Comparison of ENCODE assay signal across 9 mouse cellular contexts in the genomic region with DNA sequence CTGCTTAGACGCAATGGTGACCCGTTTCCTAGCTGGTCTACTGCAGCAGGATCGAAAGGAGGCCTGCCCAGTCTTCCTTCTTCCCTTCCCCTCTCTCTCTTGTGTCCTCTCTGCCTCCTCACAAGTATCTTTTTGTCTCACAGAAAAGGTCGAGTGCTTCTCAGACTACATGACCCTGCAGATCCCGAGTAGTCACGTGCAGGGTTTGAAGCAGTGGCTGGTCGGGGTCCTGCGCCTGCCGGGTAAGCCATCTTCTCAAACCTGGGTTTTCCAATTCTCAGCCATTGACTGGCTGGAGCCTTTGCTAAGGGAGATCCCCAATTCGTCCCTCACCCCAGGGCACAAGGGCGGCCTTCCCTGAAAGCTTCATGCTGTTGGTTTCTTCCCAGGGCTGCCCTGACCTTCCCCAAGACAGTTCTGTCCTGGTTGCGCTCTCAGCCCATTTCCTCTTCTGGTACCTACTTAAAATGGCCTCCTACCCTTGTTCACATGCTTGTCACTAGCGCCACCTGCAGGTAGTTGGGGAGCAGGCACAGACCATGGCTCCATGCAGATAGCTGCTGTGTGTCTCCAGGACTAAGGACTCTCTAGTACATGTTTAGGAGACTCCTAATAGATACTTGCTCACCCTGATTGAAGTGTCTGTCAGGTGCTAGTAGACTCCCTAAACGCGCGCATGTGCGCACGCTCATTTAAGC. TPM values are rescaled to one million over a fixed set of nuclear protein-coding genes. Genes with fewer than 3 reads are reported as not detected.
DNase-seq lines count a peak whose midpoint lies in the region; ATAC-seq lines count a peak whose summit lies in the region.
"Had no signal": no experiment of that assay in that cellular context is flagged by ENCODE, and none has a peak within 500 bp of the region (broad histone marks: within the 10 kb centered on the region; RNA-seq: fewer than 3 reads in every experiment).

No protein-coding gene starts in this region.

- no peak overlapping the region for H3K9ac ChIP-seq in hindbrain, embryonic 13.5 days
- H3K9ac ChIP-seq in lung, embryonic 16.5 days (ENCODE audit: low read length), result no peak overlapping the region
- no peak overlapping the region for H3K9ac ChIP-seq in midbrain, embryonic 15.5 days
- H3K9ac ChIP-seq: embryonic facial prominence, embryonic 15.5 days had no signal

- no peak overlapping the region for H3K4me2 ChIP-seq in hindbrain, embryonic 13.5 days
- no peak overlapping the region for H3K4me2 ChIP-seq in lung, embryonic 16.5 days (ENCODE audit: low read depth, low read length)
- H3K4me2 ChIP-seq in midbrain, embryonic 15.5 days, result no peak overlapping the region
- H3K4me2 ChIP-seq: embryonic facial prominence, embryonic 15.5 days had no signal

- H3K4me3 ChIP-seq in hindbrain, embryonic 10.5 days, result no peak overlapping the region
- no peak overlapping the region for H3K4me3 ChIP-seq in hindbrain, embryonic 13.5 days
- no peak overlapping the region for H3K4me3 ChIP-seq in lung, embryonic 16.5 days (ENCODE audit: low read length)
- no peak overlapping the region for H3K4me3 ChIP-seq in midbrain, embryonic 15.5 days
- H3K4me3 ChIP-seq: embryonic facial prominence, embryonic 15.5 days had no signal

- peaks cover 8% of the 10 kb centered on the region for H3K4me1 ChIP-seq in hindbrain, embryonic 10.5 days (replicated peaks)
- peaks cover 17% of the 10 kb centered on the region; the same call in 1 of the 2 replicates for H3K4me1 ChIP-seq in hindbrain, embryonic 13.5 days (replicated peaks)
- no peaks in the 10 kb centered on the region for H3K4me1 ChIP-seq in lung, embryonic 16.5 days (replicated peaks; ENCODE audit: control insufficient read depth, insufficient read depth, low read length)
- H3K4me1 ChIP-seq in midbrain, embryonic 15.5 days, result no peaks in the 10 kb centered on the region
- H3K4me1 ChIP-seq: embryonic facial prominence, embryonic 15.5 days had no signal

- 87% methylated on average over 18 of the region's 18 CpGs for WGBS in hindbrain, embryonic 10.5 days
- WGBS in hindbrain, embryonic 13.5 days, result 88% methylated on average over 18 of the region's 18 CpGs
- 80% methylated on average over 18 of the region's 18 CpGs for WGBS in lung, embryonic 16.5 days
- 88% methylated on average over 18 of the region's 18 CpGs for WGBS in midbrain, embryonic 15.5 days

- no peak overlapping the region for H3K27ac ChIP-seq in hindbrain, embryonic 10.5 days
- no peak overlapping the region for H3K27ac ChIP-seq in hindbrain, embryonic 13.5 days
- H3K27ac ChIP-seq in lung, embryonic 16.5 days (ENCODE audit: low read length), result no peak overlapping the region
- H3K27ac ChIP-seq in midbrain, embryonic 15.5 days, result no peak overlapping the region
- H3K27ac ChIP-seq: embryonic facial prominence, embryonic 15.5 days had no signal

- H3K27me3 ChIP-seq in hindbrain, embryonic 10.5 days (ENCODE audit: insufficient read depth, poor library complexity, severe bottlenecking), result peaks cover 4% of the 10 kb centered on the region; the same call in 1 of the 2 replicates
- 0 out of 2 replicates have a peak, but pooled peaks cover 9% of the 10 kb centered on the region for H3K27me3 ChIP-seq in hindbrain, embryonic 13.5 days
- no peaks in the 10 kb centered on the region for H3K27me3 ChIP-seq in lung, embryonic 16.5 days (ENCODE audit: control insufficient read depth, insufficient read depth, low read depth, low read length)
- no peaks in the 10 kb centered on the region for H3K27me3 ChIP-seq in midbrain, embryonic 15.5 days (replicated peaks)
- H3K27me3 ChIP-seq: embryonic facial prominence, embryonic 15.5 days had no signal

- H3K9me3 ChIP-seq in hindbrain, embryonic 10.5 days, result peaks cover 7% of the 10 kb centered on the region
- no peaks in the 10 kb centered on the region for H3K9me3 ChIP-seq in hindbrain, embryonic 13.5 days
- H3K9me3 ChIP-seq in lung, embryonic 16.5 days (ENCODE audit: control insufficient read depth, low read length), result no peaks in the 10 kb centered on the region; the same call in 1 of the 2 replicates
- no peaks in the 10 kb centered on the region for H3K9me3 ChIP-seq in midbrain, embryonic 15.5 days
- H3K9me3 ChIP-seq: embryonic facial prominence, embryonic 15.5 days had no signal

- DNase-seq in hindbrain, embryonic 10.5 days (ENCODE audit: low spot score), result peak; percentile 32
- DNase-seq in B cell, adult 2 months, result peak; percentile 13 to 28
- DNase-seq in ZHBTc4 (ENCODE audit: low read depth, low spot score), result peak; percentile 94
- peak; percentile 84 for DNase-seq in thymus, postnatal 4 days

- no peaks in the 10 kb centered on the region for H3K36me3 ChIP-seq in hindbrain, embryonic 10.5 days
- H3K36me3 ChIP-seq in hindbrain, embryonic 13.5 days, result no peaks in the 10 kb centered on the region
- no peaks in the 10 kb centered on the region for H3K36me3 ChIP-seq in lung, embryonic 16.5 days (ENCODE audit: control insufficient read depth, insufficient read depth, low read length)
- no peaks in the 10 kb centered on the region for H3K36me3 ChIP-seq in midbrain, embryonic 15.5 days (replicated peaks)
- H3K36me3 ChIP-seq: embryonic facial prominence, embryonic 15.5 days had no signal

- no peak for ATAC-seq in hindbrain, embryonic 13.5 days (ENCODE audit: low FRiP score)
- ATAC-seq in erythroblast, adult 5-6 weeks (replicated peaks; ENCODE audit: low FRiP score, poor library complexity, severe bottlenecking), result peak; percentile 75
- 0 out of 2 replicates have a peak, but pooled peaks have one; percentile 26 for ATAC-seq in lung, embryonic 16.5 days (ENCODE audit: low read depth)
- no peak for ATAC-seq in midbrain, embryonic 15.5 days (replicated peaks)

RNA-seq across cellular contexts. Expression of a gene that starts 11.7 kb away (rescaled TPM):
- polyA plus RNA-seq in hindbrain, embryonic 10.5 days (2016; fragmentation: Nextera tagmentation; extraction: Ambion mirVana), result not detected in 2 replicates
- polyA plus RNA-seq in hindbrain, embryonic 13.5 days (2015; fragmentation: Nextera tagmentation; extraction: Ambion mirVana), result not detected in 2 replicates
- not detected in 2 replicates for total RNA-seq in erythroblast, adult 5-6 weeks (2015; ENCODE audit: low replicate concordance)
- not detected in 2 replicates for total RNA-seq in erythroblast, adult 5-6 weeks (2017; ENCODE audit: low replicate concordance)
- not detected in 2 replicates for polyA plus RNA-seq in lung, embryonic 16.5 days (2015; fragmentation: Nextera tagmentation; extraction: Ambion mirVana)
- polyA plus RNA-seq in midbrain, embryonic 15.5 days (2015; fragmentation: Nextera tagmentation; extraction: Ambion mirVana), result not detected in 2 replicates
- polyA plus RNA-seq: embryonic facial prominence, embryonic 15.5 days had no signal

RNA-seq across cellular contexts. Expression of a gene that starts 28.0 kb away (rescaled TPM):
- 302 and 421 TPM in 2 replicates for polyA plus RNA-seq in hindbrain, embryonic 10.5 days (2016; fragmentation: Nextera tagmentation; extraction: Ambion mirVana)
- 238 and 243 TPM in 2 replicates for polyA plus RNA-seq in hindbrain, embryonic 13.5 days (2015; fragmentation: Nextera tagmentation; extraction: Ambion mirVana)
- 83.6 and 89.4 TPM in 2 replicates for total RNA-seq in erythroblast, adult 5-6 weeks (2015; ENCODE audit: low replicate concordance)
- 112 and 199 TPM in 2 replicates for total RNA-seq in erythroblast, adult 5-6 weeks (2017; ENCODE audit: low replicate concordance)
- 320 and 367 TPM in 2 replicates for polyA plus RNA-seq in lung, embryonic 16.5 days (2015; fragmentation: Nextera tagmentation; extraction: Ambion mirVana)
- polyA plus RNA-seq in midbrain, embryonic 15.5 days (2015; fragmentation: Nextera tagmentation; extraction: Ambion mirVana), result 182 and 185 TPM in 2 replicates

RNA-seq across cellular contexts. Expression of a gene that starts 52.5 kb away (rescaled TPM):
- polyA plus RNA-seq in hindbrain, embryonic 10.5 days (2016; fragmentation: Nextera tagmentation; extraction: Ambion mirVana), result 0.09 TPM in 1 of 2 replicates, not detected in the other
- polyA plus RNA-seq in hindbrain, embryonic 13.5 days (2015; fragmentation: Nextera tagmentation; extraction: Ambion mirVana), result 0.18 and 0.47 TPM in 2 replicates
- not detected in 2 replicates for total RNA-seq in erythroblast, adult 5-6 weeks (2015; ENCODE audit: low replicate concordance)
- total RNA-seq in erythroblast, adult 5-6 weeks (2017; ENCODE audit: low replicate concordance), result 0.28 TPM in 1 of 2 replicates, not detected in the other
- polyA plus RNA-seq in lung, embryonic 16.5 days (2015; fragmentation: Nextera tagmentation; extraction: Ambion mirVana), result 0.44 and 0.93 TPM in 2 replicates
- 0.74 and 0.80 TPM in 2 replicates for polyA plus RNA-seq in midbrain, embryonic 15.5 days (2015; fragmentation: Nextera tagmentation; extraction: Ambion mirVana)

Comparison
In these comparisons a context has a peak if more than half of its experiments do, and no peak if none do; other contexts are left out.
1. DNase-seq: peak in every context shown above with its lines; median percentile 94 in ZHBTc4; 84 in thymus, postnatal 4 days; 32 in hindbrain, embryonic 10.5 days; 20 in B cell, adult 2 months.
2. ATAC-seq: peak in erythroblast, adult 5-6 weeks (single experiment) and lung, embryonic 16.5 days (single experiment); none in hindbrain, embryonic 13.5 days (single experiment) and midbrain, embryonic 15.5 days (single experiment).